Mouse (Mus musculus) liver, embryonic 13.5 days (tissue): ENCODE measurements at regions not wholly inside any gene's neighbourhood (a gene's known extent, or its start where the extent isn't known, plus 50 kb on each side); places are given as distances from the start of the nearest gene placed in this dataset.

Experiments
- ATAC-seq: fragments of 200-750 bp; cut with Nextera tagmentation; 2 replicates; pipeline ENCODE4 v1.8.0; 2017; ENCODE audit warnings: low read depth, mild to moderate bottlenecking, moderate number of reproducible peaks, moderate library complexity
- DNase-seq: peaks from one replicate; pipeline ENCODE4 v3.0.0; 2022
- H3K27ac ChIP-seq: fragments of 300-500 bp; sonication (generic); 2 replicates; pipeline ENCODE4 v1.5.1; 2015; ENCODE audit warnings: moderate library complexity, mild to moderate bottlenecking, inconsistent platforms
- H3K27me3 ChIP-seq: fragments of 300-500 bp; sonication (generic); 2 replicates; pipeline ENCODE4 v1.6.1; 2015; ENCODE audit warnings: mild to moderate bottlenecking, inconsistent platforms
- H3K36me3 ChIP-seq: fragments of 300-500 bp; sonication (generic); 2 replicates; pipeline ENCODE4 v1.6.1; 2015; ENCODE audit warnings: mild to moderate bottlenecking, inconsistent platforms
- H3K4me1 ChIP-seq: fragments of 300-500 bp; sonication (generic); replicated peaks from 2 replicates; pipeline ENCODE4 v1.6.1; 2015; ENCODE audit warnings: inconsistent platforms
- H3K4me2 ChIP-seq: fragments of 300-500 bp; sonication (generic); 2 replicates; pipeline ENCODE4 v1.6.1; 2015; ENCODE audit warnings: inconsistent platforms, mild to moderate bottlenecking, moderate library complexity
- H3K4me3 ChIP-seq: fragments of 300-500 bp; sonication (generic); replicated peaks from 2 replicates; pipeline ENCODE4 v1.5.1; 2015; ENCODE audit warnings: mild to moderate bottlenecking, inconsistent platforms
- H3K9ac ChIP-seq: fragments of 300-500 bp; sonication (generic); 2 replicates; pipeline ENCODE4 v1.6.1; 2015; ENCODE audit warnings: mild to moderate bottlenecking, inconsistent platforms
- H3K9me3 ChIP-seq: fragments of 300-500 bp; sonication (generic); replicated peaks from 2 replicates; pipeline ENCODE4 v1.6.1; 2016; ENCODE audit warnings: inconsistent platforms
- WGBS: fragments of 180-500 bp; shearing (Covaris S2); methylation state at CpG from one replicate; pipeline ENCODE4 v1.1.7; 2015; ENCODE audit not compliant: insufficient replicate concordance; 5-methylcytosine and 5-hydroxymethylcytosine counted together

DNA sequence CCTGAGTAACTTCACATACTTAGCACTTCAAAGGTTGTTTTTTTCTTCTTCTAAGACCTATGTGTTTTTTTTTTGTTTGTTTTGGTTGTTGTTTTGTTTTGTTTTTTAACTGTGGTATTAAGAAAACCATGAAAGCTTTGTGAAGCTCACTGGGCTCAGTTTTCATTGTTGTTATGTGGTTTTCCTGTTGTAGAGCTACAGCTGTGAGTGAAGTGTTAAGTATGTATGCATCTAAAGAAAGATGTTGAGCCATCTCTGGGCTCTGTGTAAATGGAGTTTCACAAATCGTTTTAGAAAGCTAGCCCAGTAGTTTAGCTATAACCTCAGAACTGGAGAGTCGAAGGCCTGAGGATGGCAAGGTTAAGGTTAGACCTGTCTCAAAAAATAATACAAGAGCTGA is 158.4 kb upstream of the Stt3b start:
- no peak for ATAC-seq
- WGBS, result 71% methylated on average over 2 of the region's 2 CpGs
- H3K27me3 ChIP-seq, result no peaks in the 10 kb centered on the region
- H3K27ac ChIP-seq, result no peak overlapping the region
- DNase-seq, result no peak
- peaks cover 10% of the 10 kb centered on the region for H3K4me1 ChIP-seq
- H3K4me2 ChIP-seq, result no peak overlapping the region
- no peak overlapping the region for H3K4me3 ChIP-seq
- no peaks in the 10 kb centered on the region for H3K9me3 ChIP-seq
- H3K9ac ChIP-seq, result no peak overlapping the region
- H3K36me3 ChIP-seq, result no peaks in the 10 kb centered on the region

DNA sequence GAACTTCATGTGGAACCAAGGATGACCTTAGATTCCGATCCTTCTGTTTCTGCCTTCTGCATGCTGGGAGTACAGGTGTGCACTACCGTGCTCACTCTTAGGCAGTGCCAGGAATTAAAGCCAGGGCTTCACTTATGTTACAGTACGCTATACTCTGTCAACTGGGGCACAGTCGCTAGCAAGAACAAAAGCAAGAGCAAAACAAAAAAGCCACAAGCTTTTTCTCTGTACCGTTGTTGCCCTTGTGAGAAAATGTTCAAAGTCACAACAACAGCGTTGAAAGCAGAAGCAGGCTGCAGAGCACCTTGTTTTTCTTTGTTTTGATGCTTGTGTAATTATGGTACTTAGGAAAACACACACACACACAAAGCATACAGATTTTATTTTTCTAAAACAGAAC is 161.4 kb upstream of the Stt3b start:
- H3K9ac ChIP-seq, result no peak overlapping the region
- H3K4me3 ChIP-seq, result no peak overlapping the region
- H3K4me2 ChIP-seq, result no peak overlapping the region
- no peaks in the 10 kb centered on the region for H3K27me3 ChIP-seq
- no peaks in the 10 kb centered on the region for H3K9me3 ChIP-seq
- WGBS, result 78% methylated on average over 6 of the region's 6 CpGs
- H3K36me3 ChIP-seq, result no peaks in the 10 kb centered on the region
- ATAC-seq, result no peak
- no peak overlapping the region for H3K27ac ChIP-seq
- no peak for DNase-seq
- peaks cover 30% of the 10 kb centered on the region for H3K4me1 ChIP-seq

DNA sequence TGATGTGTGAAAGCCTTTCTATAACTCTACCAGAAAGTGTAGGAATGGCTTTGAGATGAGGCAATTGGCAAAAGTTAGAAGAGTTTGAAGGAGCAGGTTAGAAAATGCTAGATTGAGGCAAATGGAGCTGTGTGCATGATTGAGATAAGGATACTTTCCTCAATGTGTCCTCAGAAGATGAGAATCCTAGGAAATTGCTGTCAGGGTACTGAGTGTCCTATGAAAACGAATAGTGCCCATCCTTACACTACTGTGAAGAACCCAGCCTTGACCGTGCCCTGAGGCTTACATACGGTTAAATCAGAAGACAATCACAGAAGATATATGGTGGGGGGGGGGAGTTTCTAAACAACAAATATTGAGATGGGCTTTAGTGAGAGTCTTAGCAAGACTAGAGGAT is 162.8 kb upstream of the Stt3b start:
- no peaks in the 10 kb centered on the region for H3K9me3 ChIP-seq
- no peak overlapping the region for H3K9ac ChIP-seq
- H3K4me2 ChIP-seq, result no peak overlapping the region
- H3K27me3 ChIP-seq, result no peaks in the 10 kb centered on the region
- H3K4me3 ChIP-seq, result no peak overlapping the region
- ATAC-seq, result peak; percentile 49
- H3K4me1 ChIP-seq, result peaks cover 30% of the 10 kb centered on the region
- WGBS, result 47% methylated on average over 3 of the region's 3 CpGs
- DNase-seq, result no peak
- no peaks in the 10 kb centered on the region for H3K36me3 ChIP-seq
- peak overlapping the region; percentile 81 for H3K27ac ChIP-seq

DNA sequence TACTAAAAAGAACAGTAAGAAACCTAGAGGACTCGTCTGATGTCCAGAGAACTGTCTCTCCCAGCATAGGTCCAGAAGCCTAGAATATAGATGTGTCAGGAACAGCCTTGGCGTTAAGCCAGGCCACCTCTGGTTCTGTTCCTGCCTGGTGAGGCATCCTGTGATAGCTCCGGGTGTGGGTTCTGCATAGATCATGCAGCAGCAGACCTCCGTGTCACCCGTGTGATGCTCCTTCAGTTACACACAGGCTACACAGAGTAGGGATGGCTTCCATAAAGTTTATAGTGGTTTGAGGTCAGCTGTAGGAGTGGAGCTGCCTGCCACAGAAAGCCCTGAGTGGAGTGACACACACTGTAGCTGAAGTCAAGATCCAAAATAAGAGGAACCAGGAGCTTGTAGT is 163.6 kb upstream of the Stt3b start:
- DNase-seq (no peak), ATAC-seq (peak; percentile 54)
- Histone ChIP-seq H3K27me3 (no peaks in the 10 kb centered on the region), H3K9ac (0 out of 2 replicates have a peak overlapping the region, but pooled peaks have one; percentile 15), H3K4me2 (peak overlapping the region; percentile 11; the same call in 1 of the 2 replicates), H3K4me3 (no peak overlapping the region), H3K36me3 (no peaks in the 10 kb centered on the region), H3K27ac (peak overlapping the region; percentile 81), H3K9me3 (no peaks in the 10 kb centered on the region), H3K4me1 (peaks cover 32% of the 10 kb centered on the region)
- WGBS, result 69% methylated on average over 5 of the region's 5 CpGs

DNA sequence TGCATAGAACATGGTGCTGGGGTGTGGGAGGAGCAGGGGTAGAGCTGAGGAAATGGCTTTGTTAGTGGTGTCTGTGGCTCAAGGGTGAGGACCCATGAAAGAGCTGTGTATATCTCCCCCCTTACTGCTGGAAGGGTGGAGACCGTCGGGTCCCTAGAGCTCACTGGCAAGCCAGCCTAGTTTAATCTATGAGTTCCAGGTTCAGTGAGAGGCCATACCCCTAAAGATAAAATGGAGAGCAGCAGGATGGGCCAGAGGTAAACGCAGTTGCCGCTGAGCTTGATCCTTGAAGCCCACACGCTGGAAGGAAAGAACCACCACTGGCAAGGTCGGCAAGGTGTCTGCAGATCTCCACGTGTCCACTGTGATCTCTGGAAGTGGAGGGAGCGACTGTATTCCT is 164.1 kb upstream of the Stt3b start:
- Histone ChIP-seq H3K4me2 (peak overlapping the region; percentile 11; the same call in 1 of the 2 replicates), H3K36me3 (no peaks in the 10 kb centered on the region), H3K9me3 (no peaks in the 10 kb centered on the region), H3K27ac (peak overlapping the region; percentile 81), H3K4me1 (peaks cover 33% of the 10 kb centered on the region), H3K27me3 (no peaks in the 10 kb centered on the region), H3K9ac (0 out of 2 replicates have a peak overlapping the region, but pooled peaks have one; percentile 15), H3K4me3 (no peak overlapping the region)
- WGBS, result 42% methylated on average over 8 of the region's 8 CpGs
- ATAC-seq (peak; percentile 87), DNase-seq (peak; percentile 19)

DNA sequence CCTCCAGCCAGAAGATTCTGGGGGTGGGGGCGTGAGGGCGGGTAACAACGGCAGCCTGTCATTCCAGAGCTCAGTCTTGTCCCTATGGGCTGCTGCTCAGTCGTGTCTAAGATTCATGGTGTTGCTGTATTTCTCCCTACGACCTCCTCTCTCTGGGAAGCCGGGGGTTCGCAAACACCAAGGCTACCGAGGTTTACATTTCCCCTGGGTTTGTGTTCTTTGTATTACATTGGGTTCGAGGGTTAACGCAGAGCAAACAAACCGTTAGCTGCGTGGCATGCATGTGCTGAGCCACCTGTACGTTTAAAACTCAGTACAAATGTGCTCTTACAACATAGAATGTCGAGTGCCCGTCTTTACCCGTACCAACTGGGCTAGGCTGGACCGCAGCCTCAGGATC is 166.0 kb upstream of the Stt3b start:
- Histone ChIP-seq H3K27me3 (no peaks in the 10 kb centered on the region), H3K36me3 (no peaks in the 10 kb centered on the region), H3K9me3 (no peaks in the 10 kb centered on the region), H3K27ac (peak overlapping the region; percentile 65), H3K4me3 (no peak overlapping the region), H3K4me1 (peaks cover 33% of the 10 kb centered on the region), H3K4me2 (no peak overlapping the region), H3K9ac (no peak overlapping the region)
- 77% methylated on average over 17 of the region's 17 CpGs for WGBS
- no peak for DNase-seq
- ATAC-seq, result 0 out of 2 replicates have a peak, but pooled peaks have one; percentile 5

DNA sequence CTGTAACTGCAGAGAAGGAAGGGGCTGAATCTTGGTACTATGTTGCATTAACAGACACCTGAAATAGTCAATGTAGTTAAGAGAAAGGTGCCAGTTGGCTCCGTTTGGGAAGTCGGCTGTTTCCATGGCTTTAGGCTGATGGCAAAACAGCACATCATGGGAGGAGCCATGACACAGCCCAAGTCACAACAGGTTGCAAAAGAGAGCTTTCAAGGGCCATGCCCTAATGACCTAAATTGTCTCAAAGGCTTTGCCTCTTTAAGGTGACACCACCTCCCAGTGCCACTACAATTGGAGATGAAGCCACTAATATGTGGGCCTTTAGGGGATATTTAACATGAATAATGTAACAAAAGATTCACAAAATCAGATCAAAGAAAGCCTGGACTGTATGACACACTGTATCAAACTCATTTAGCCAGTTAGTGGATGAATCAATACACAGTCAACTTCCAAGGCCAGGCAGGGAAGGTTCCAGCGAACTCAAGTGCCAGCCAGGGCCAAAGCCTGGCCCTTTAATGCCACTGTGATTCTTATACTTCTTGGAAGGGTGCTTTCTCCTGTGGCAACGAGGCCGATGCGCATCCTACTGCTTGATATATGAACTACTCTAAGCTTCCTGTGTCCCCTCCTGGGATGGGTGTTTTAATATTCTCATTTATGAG is 167.5 kb upstream of the Stt3b start:
- H3K4me1 ChIP-seq, result peaks cover 33% of the 10 kb centered on the region
- H3K27ac ChIP-seq, result no peak overlapping the region
- DNase-seq (no peak), ATAC-seq (no peak)
- no peak overlapping the region for H3K9ac ChIP-seq
- no peaks in the 10 kb centered on the region for H3K9me3 ChIP-seq
- H3K27me3 ChIP-seq, result no peaks in the 10 kb centered on the region
- no peak overlapping the region for H3K4me3 ChIP-seq
- H3K36me3 ChIP-seq, result no peaks in the 10 kb centered on the region
- WGBS, result 72% methylated on average over 6 of the region's 6 CpGs
- no peak overlapping the region for H3K4me2 ChIP-seq

DNA sequence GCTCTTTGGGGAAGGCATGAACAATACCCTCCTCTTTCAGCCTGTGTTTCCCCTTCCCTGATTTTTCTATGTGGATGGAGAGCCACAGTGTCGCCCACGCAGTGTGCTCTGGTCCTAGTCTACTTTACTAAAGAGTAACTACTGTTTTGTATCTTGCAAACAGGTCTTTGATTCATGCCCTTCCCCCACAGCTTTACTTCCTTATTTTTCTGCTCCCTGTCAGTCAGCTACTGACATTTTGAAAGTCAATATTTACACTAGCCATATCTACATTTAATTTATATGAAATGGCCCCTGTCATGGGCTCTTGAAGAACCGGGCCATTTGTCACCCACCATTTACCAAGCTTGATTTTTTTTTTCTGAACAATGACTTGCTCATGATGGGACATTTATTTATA is 168.7 kb upstream of the Stt3b start:
- H3K9ac ChIP-seq, result no peak overlapping the region
- no peak for DNase-seq
- peaks cover 20% of the 10 kb centered on the region for H3K4me1 ChIP-seq
- WGBS, result 44% methylated on average over 3 of the region's 3 CpGs
- no peaks in the 10 kb centered on the region for H3K9me3 ChIP-seq
- H3K4me2 ChIP-seq, result no peak overlapping the region
- ATAC-seq, result no peak
- H3K4me3 ChIP-seq, result no peak overlapping the region
- no peaks in the 10 kb centered on the region for H3K27me3 ChIP-seq
- no peaks in the 10 kb centered on the region for H3K36me3 ChIP-seq
- H3K27ac ChIP-seq, result no peak overlapping the region

DNA sequence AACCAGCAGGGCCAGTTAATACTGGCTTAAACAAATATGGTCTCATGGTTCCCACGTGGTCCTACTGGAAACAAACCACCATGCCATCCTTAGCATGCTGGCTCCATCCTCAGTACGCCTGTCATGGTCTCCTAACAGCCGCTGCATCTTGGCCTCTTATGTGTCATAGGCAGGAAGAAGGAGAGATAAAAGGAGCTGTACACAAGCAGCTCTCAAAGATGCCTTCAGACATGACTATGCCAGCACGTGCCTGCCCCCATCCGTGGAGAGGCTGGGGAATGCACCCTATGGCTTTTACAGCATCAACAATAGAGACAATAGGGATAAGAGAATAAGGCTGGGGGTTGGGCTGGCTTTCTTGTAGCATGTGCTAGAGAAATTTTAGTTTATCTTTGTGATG is 171.0 kb upstream of the Stt3b start:
- WGBS, result 54% methylated on average over 5 of the region's 5 CpGs
- Histone ChIP-seq H3K36me3 (no peaks in the 10 kb centered on the region), H3K27me3 (no peaks in the 10 kb centered on the region), H3K4me1 (peaks cover 3% of the 10 kb centered on the region; the same call in 1 of the 2 replicates), H3K9ac (no peak overlapping the region), H3K4me2 (no peak overlapping the region), H3K27ac (no peak overlapping the region), H3K4me3 (no peak overlapping the region), H3K9me3 (no peaks in the 10 kb centered on the region)
- ATAC-seq, result no peak
- no peak for DNase-seq

DNA sequence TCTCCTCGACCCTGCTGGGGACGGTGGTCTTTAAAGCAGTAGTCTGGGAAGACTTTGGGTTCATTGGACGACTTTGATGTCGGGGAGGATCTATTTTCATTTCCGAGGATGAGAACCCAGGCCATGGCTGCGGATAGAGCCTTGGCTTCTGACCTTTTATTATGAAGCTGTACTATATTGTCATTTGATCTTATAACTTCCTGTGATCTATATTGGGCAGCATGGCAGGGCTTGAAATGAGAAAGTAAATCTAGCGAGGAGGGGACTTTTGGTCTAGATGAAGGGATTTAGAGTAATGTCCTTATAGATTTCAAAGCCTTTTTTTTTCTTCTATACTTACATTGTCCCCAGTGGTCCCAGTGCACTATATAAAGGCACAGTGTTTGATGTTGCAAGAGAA is 172.8 kb upstream of the Stt3b start:
- no peak for ATAC-seq
- WGBS, result 70% methylated on average over 7 of the region's 7 CpGs
- H3K9ac ChIP-seq, result no peak overlapping the region

DNA sequence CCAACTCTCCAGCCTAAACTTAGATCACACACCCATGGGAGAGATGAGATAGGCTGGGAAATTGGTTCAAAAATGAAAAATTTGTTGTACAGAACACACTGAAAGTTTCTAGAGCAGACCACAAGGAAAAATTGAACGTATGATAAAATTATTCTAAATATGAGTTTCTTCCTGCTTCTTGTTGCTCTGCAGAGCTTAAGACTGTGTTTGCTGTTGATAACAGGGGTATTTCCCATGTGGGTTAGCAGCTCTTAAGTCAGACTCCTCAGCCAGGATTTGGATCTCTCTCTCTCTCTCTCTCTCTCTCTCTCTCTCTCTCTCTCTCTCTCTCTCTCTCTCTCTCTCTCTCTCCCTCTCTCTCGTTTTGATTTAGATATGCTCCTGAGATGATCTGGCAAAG is 173.5 kb upstream of the Stt3b start:
- DNase-seq, result no peak
- no peak overlapping the region for H3K4me3 ChIP-seq
- no peaks in the 10 kb centered on the region for H3K36me3 ChIP-seq
- peaks cover 3% of the 10 kb centered on the region; the same call in 1 of the 2 replicates for H3K4me1 ChIP-seq
- WGBS, result 34% methylated on average over 2 of the region's 2 CpGs
- H3K27me3 ChIP-seq, result no peaks in the 10 kb centered on the region
- no peak overlapping the region for H3K9ac ChIP-seq
- ATAC-seq, result no peak
- H3K4me2 ChIP-seq, result no peak overlapping the region
- H3K27ac ChIP-seq, result no peak overlapping the region
- H3K9me3 ChIP-seq, result no peaks in the 10 kb centered on the region

More for the DNA sequence above, 172.8 kb upstream of the Stt3b start:
- Histone ChIP-seq H3K27ac (no peak overlapping the region), H3K36me3 (no peaks in the 10 kb centered on the region), H3K9me3 (no peaks in the 10 kb centered on the region), H3K27me3 (no peaks in the 10 kb centered on the region), H3K4me1 (peaks cover 3% of the 10 kb centered on the region; the same call in 1 of the 2 replicates), H3K4me2 (no peak overlapping the region), H3K4me3 (no peak overlapping the region)
- no peak for DNase-seq

DNA sequence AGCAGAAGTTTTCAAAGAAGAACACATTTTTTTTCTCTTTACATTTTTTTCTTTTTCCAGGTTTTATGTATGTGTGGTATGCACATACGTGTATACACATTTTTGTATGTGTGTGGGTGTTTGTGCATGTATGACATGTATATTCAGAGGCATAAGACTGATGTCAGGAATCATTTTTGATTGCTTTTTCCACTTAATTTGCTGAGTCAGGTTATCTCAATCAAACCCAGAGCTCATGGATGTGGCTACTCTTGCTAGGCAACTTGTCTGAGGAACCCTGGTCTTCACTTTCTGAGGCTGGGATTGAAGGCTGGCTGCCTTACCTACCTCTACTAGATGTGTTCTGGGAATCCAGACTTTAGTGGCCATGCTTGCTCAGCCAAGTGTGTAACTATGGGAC is 174.2 kb upstream of the Stt3b start:
- H3K27me3 ChIP-seq, result no peaks in the 10 kb centered on the region
- no peak overlapping the region for H3K27ac ChIP-seq
- 78% methylated on average over 1 of the region's 1 CpGs for WGBS
- no peaks in the 10 kb centered on the region for H3K4me1 ChIP-seq
- H3K9ac ChIP-seq, result no peak overlapping the region
- H3K9me3 ChIP-seq, result no peaks in the 10 kb centered on the region
- no peak overlapping the region for H3K4me3 ChIP-seq
- no peak for ATAC-seq
- no peak overlapping the region for H3K4me2 ChIP-seq
- H3K36me3 ChIP-seq, result no peaks in the 10 kb centered on the region
- DNase-seq, result no peak
